Mouse (Mus musculus) stomach, embryonic 14.5 days (tissue): ENCODE results near the gene Tex33. TPM values are rescaled to one million over a fixed set of nuclear protein-coding genes. Genes with fewer than 3 reads are reported as not detected.
A peak's percentile ranks its signal among the peaks of the same experiment; 100 is the strongest.

Experiments used
- ATAC-seq: fragments of 200-750 bp; cut with Nextera tagmentation; 2 replicates; pipeline ENCODE4 v1.8.0; 2017; ENCODE audit warnings: low read depth, moderate TSS enrichment; ENCODE audit not compliant: insufficient number of reproducible peaks, insufficient read depth, low FRiP score
- H3K27ac ChIP-seq: fragments of 300-500 bp; sonication (generic); 2 replicates; pipeline ENCODE4 v1.5.1; 2014; ENCODE audit warnings: mild to moderate bottlenecking, low read length, moderate library complexity, mixed read lengths
- H3K27me3 ChIP-seq: fragments of 300-500 bp; sonication (generic); 2 replicates; pipeline ENCODE4 v1.6.1; 2014; ENCODE audit warnings: low read length, control low read depth, mixed read lengths; ENCODE audit not compliant: control insufficient read depth, insufficient read depth
- H3K36me3 ChIP-seq: fragments of 300-500 bp; sonication (generic); 2 replicates; pipeline ENCODE4 v1.6.1; 2014; ENCODE audit warnings: mild to moderate bottlenecking, control low read depth, low read length, moderate library complexity, mixed read lengths; ENCODE audit not compliant: control insufficient read depth, insufficient read depth
- H3K4me1 ChIP-seq: fragments of 300-500 bp; sonication (generic); 2 replicates; pipeline ENCODE4 v1.6.1; 2014; ENCODE audit warnings: low read length, control low read depth, mixed read lengths; ENCODE audit not compliant: control insufficient read depth, insufficient read depth
- H3K4me2 ChIP-seq: fragments of 300-500 bp; sonication (generic); replicated peaks from 2 replicates; pipeline ENCODE4 v1.6.1; 2014; ENCODE audit warnings: low read depth, low read length, control low read depth
- H3K4me3 ChIP-seq: fragments of 300-500 bp; sonication (generic); 2 replicates; pipeline ENCODE4 v1.5.1; 2014; ENCODE audit warnings: low read depth, low read length, control low read depth
- H3K9ac ChIP-seq: fragments of 300-500 bp; sonication (generic); replicated peaks from 2 replicates; pipeline ENCODE4 v1.6.1; 2014; ENCODE audit warnings: low read depth, mild to moderate bottlenecking, control low read depth, low read length, moderate library complexity, mixed read lengths
- H3K9me3 ChIP-seq: fragments of 300-500 bp; sonication (generic); 2 replicates; pipeline ENCODE4 v1.6.1; 2016; ENCODE audit warnings: low read depth, low read length, control low read depth; ENCODE audit not compliant: control insufficient read depth
- WGBS: fragments of 180-500 bp; shearing (Covaris S2); extraction: QIAGEN DNeasy Blood & Tissue Kit; methylation state at CpG from one replicate; pipeline ENCODE4 v1.1.7; 2014; 5-methylcytosine and 5-hydroxymethylcytosine counted together
- polyA plus RNA-seq: library from polyadenylated mRNA; unstranded; fragments of >200 nt; fragmentation: Nextera tagmentation; extraction: Ambion mirVana; gene quantifications from 2 replicates; pipeline ENCODE4 v1.2.1, GENCODE M21; 2014

The Tex33 gene
- not detected in 2 replicates for polyA plus RNA-seq

GRCm38 (mm10) chr15:78395478-78395962 lies at the start of gene Tex33:
Gene Tex33 (minus strand): TSS chr15:78395912.
- no peaks in the 10 kb centered on the region for H3K27me3 ChIP-seq
- no peaks in the 10 kb centered on the region for H3K9me3 ChIP-seq
- no peak for ATAC-seq
- H3K36me3 ChIP-seq, result no peaks in the 10 kb centered on the region
- no peaks in the 10 kb centered on the region for H3K4me1 ChIP-seq
- H3K4me2 ChIP-seq, result no peak within 1 kb of the TSS
- H3K4me3 ChIP-seq, result no peak within 1 kb of the TSS
- H3K9ac ChIP-seq, result no peak within 1 kb of the TSS
- no peak within 1 kb of the TSS for H3K27ac ChIP-seq
- 79% methylated on average over 8 of the region's 8 CpGs for WGBS

- no peak overlapping the region for H3K27ac ChIP-seq
- no peak overlapping the region for H3K4me2 ChIP-seq
- H3K36me3 ChIP-seq, result no peaks in the 10 kb centered on the region
- no peak overlapping the region for H3K9ac ChIP-seq
- H3K9me3 ChIP-seq, result no peaks in the 10 kb centered on the region
- no peak overlapping the region for H3K4me3 ChIP-seq
- ATAC-seq, result no peak
- no peaks in the 10 kb centered on the region for H3K4me1 ChIP-seq
- WGBS, result 48% methylated on average over 6 of the region's 6 CpGs
- no peaks in the 10 kb centered on the region for H3K27me3 ChIP-seq
Measured at GRCm38 (mm10) chr15:78443857-78444256, 48.1 kb upstream of the Tex33 start.

DNA sequence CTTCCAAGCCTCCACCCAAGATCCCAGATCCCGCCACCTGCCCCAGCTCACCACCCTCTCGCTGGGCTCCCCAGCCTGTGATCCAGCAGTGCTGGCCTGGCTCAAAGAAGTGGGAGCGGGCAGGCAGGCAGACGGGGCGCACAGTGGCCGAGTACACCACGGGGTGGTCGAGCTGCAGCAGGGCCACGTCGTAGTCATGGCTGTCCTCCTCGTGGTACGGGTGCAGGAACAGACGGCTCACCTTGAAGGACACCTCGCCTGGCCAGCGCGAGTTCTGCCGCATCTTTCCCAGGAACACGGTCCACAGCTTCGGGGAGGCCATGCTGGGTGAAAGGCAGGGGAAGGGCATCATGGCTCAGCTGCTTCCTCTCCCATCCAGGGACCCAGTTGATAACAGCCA lies 46.5 kb upstream of the Tex33 start:
- H3K9me3 ChIP-seq, result no peaks in the 10 kb centered on the region
- no peak overlapping the region for H3K4me2 ChIP-seq
- H3K4me1 ChIP-seq, result peaks cover 7% of the 10 kb centered on the region; the same call in 1 of the 2 replicates
- H3K27ac ChIP-seq, result no peak overlapping the region
- 87% methylated on average over 19 of the region's 19 CpGs for WGBS
- H3K9ac ChIP-seq, result no peak overlapping the region
- no peaks in the 10 kb centered on the region for H3K27me3 ChIP-seq
- H3K36me3 ChIP-seq, result no peaks in the 10 kb centered on the region
- H3K4me3 ChIP-seq, result no peak overlapping the region
- ATAC-seq, result no peak

DNA sequence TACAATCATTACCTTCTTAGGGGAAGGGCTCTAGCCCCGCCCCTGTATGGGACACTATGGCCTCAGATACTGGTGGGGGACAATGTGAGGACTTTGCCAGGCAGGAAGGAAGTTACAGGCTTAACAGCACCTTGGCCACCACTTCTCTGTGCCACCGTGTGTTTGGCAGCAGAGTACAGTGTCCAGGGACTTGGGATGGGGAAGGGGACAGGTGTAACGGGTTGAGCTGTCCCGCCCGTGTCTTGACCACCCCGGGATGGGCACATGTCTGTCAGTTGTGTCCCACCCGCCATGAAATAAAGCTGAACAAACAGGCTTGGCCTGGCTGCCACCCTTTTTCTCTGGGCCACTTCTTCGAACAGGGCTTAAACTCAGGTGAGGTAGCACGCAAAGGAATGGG lies 43.3 kb upstream of the Tex33 start:
- H3K9me3 ChIP-seq, result no peaks in the 10 kb centered on the region
- peaks cover 17% of the 10 kb centered on the region; the same call in 1 of the 2 replicates for H3K4me1 ChIP-seq
- H3K9ac ChIP-seq, result no peak overlapping the region
- 61% methylated on average over 9 of the region's 9 CpGs for WGBS
- no peak overlapping the region for H3K27ac ChIP-seq
- ATAC-seq, result no peak
- no peaks in the 10 kb centered on the region for H3K36me3 ChIP-seq
- no peak overlapping the region for H3K4me2 ChIP-seq
- no peak overlapping the region for H3K4me3 ChIP-seq
- no peaks in the 10 kb centered on the region for H3K27me3 ChIP-seq

GRCm38 (mm10) chr15:78438505-78438904 lies 42.8 kb upstream of the Tex33 start:
- ATAC-seq, result no peak
- no peak overlapping the region for H3K27ac ChIP-seq
- no peak overlapping the region for H3K9ac ChIP-seq
- H3K36me3 ChIP-seq, result no peaks in the 10 kb centered on the region
- H3K4me1 ChIP-seq, result peaks cover 17% of the 10 kb centered on the region; the same call in 1 of the 2 replicates
- no peaks in the 10 kb centered on the region for H3K27me3 ChIP-seq
- H3K9me3 ChIP-seq, result no peaks in the 10 kb centered on the region
- WGBS, result 59% methylated on average over 8 of the region's 8 CpGs
- H3K4me2 ChIP-seq, result no peak overlapping the region
- no peak overlapping the region for H3K4me3 ChIP-seq

DNA sequence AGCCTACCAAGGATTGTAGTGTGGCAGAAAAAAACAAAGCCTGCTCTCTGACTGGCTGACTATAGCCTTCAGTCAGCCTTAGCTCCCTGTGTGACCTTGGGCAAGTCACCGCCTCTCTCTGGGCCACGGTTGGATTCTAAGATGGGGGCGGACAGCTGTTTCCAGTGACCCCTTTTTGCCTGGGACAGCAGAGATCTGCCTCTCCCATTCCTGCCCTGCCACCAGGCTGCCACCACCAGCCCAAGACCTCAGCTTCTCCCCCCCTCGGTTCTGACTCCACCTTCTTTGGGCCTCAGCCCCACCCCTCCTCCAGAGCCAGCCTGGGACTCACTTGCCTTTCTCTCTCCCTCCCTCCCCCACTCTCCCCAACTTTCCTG lies 42.3 kb upstream of the Tex33 start:
- Histone ChIP-seq H3K9ac (no peak overlapping the region), H3K27ac (peak overlapping the region; percentile 87), H3K4me3 (no peak overlapping the region), H3K9me3 (no peaks in the 10 kb centered on the region), H3K36me3 (no peaks in the 10 kb centered on the region), H3K4me1 (peaks cover 17% of the 10 kb centered on the region; the same call in 1 of the 2 replicates), H3K4me2 (peak overlapping the region; percentile 62; the same call in 1 of the 2 replicates), H3K27me3 (no peaks in the 10 kb centered on the region)
- ATAC-seq, result no peak
- 48% methylated on average over 4 of the region's 4 CpGs for WGBS

DNA sequence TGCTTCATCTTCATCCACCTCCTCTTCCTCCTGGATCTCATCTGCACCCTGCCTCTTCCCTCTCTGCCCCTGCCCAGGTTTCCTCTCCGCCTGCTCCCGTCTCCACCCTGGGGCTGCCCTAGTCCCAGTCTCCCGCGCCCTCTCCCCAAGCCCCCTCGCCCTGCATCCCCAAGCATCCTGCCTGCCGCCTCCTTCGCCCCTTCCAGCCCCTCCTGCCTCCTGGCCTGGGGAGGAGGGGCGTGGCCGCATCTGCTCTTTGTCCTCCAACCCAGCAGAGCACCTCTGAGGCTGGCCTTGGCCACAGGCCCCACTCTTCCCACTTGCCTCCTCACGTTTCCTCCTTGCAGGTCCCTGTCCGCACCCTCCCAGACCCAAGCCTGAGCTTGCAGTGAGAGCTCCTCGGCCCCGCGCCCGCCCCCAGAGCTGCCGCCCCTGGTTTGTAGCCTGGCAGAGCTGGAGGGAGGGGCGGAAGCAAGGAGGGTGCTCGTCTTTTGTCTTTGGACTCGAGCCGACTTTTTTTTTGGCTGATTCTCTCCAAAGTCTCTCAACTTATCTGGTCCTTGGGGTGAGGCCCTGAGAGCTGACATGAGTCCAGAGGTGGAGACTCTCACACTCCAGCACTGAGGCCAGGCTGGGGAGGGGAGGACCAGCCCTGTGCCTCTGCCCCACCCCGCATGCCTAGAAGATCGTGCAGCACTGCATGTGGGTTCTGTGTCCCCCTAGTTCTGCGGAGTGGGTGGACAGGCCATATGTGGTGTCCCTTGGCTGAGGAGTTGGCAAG lies 41.7 kb upstream of the Tex33 start:
- Histone ChIP-seq H3K27me3 (no peaks in the 10 kb centered on the region), H3K4me3 (peak overlapping the region; percentile 20; the same call in 1 of the 2 replicates), H3K36me3 (no peaks in the 10 kb centered on the region), H3K4me2 (peak overlapping the region; percentile 62), H3K9me3 (no peaks in the 10 kb centered on the region), H3K27ac (peak overlapping the region; percentile 87), H3K4me1 (peaks cover 17% of the 10 kb centered on the region; the same call in 1 of the 2 replicates), H3K9ac (no peak overlapping the region)
- ATAC-seq, result peak; percentile 25; the same call in 1 of the 2 replicates
- 15% methylated on average over 23 of the region's 23 CpGs for WGBS

- Histone ChIP-seq H3K9me3 (no peaks in the 10 kb centered on the region), H3K4me3 (peak overlapping the region; percentile 20), H3K27ac (peak overlapping the region; percentile 87), H3K36me3 (no peaks in the 10 kb centered on the region), H3K4me1 (peaks cover 17% of the 10 kb centered on the region; the same call in 1 of the 2 replicates), H3K4me2 (peak overlapping the region; percentile 62), H3K27me3 (no peaks in the 10 kb centered on the region), H3K9ac (peak overlapping the region; percentile 21; the same call in 1 of the 2 replicates)
- WGBS, result 9% methylated on average over 31 of the region's 32 CpGs
- peak; percentile 72 for ATAC-seq
Measured at GRCm38 (mm10) chr15:78436380-78437192, 40.9 kb upstream of the Tex33 start.
